Mouse (Mus musculus): ENCODE measurements at regions not wholly inside any gene's neighbourhood (a gene's known extent, or its start where the extent isn't known, plus 50 kb on each side); places are given as distances from the start of the nearest gene placed in this dataset.
"Not testable (repeated sequence)": the region's sequence is repeated elsewhere in the genome, so short reads cannot be mapped to it uniquely, and the experiment has no call there.

- no peak for ATAC-seq
Observed at GRCm38 (mm10) chr8:39833251-39833650, 841.6 kb upstream of the Adam24 start.

GRCm38 (mm10) chr8:39846854-39847253, 828.0 kb upstream of the Adam24 start:
- no peak for ATAC-seq

- ATAC-seq = no peak
Observed at GRCm38 (mm10) chr8:39862544-39862943, 812.3 kb upstream of the Adam24 start.

- ATAC-seq = no peak
Observed at GRCm38 (mm10) chr8:39902251-39902650, 772.6 kb upstream of the Adam24 start.

- ATAC-seq = no peak
Observed at GRCm38 (mm10) chr8:39912926-39913325, 762.0 kb upstream of the Adam24 start.

- ATAC-seq = no peak
Observed at GRCm38 (mm10) chr8:39921336-39921735, 753.5 kb upstream of the Adam24 start.

- no peak for ATAC-seq
Observed at GRCm38 (mm10) chr8:39923741-39924140, 751.1 kb upstream of the Adam24 start.

- no peak for ATAC-seq
Observed at GRCm38 (mm10) chr8:39950178-39950896, 724.5 kb upstream of the Adam24 start.

GRCm38 (mm10) chr8:39954497-39954896, 720.4 kb upstream of the Adam24 start:
- no peak for ATAC-seq

- ATAC-seq = no peak
Observed at GRCm38 (mm10) chr8:39954924-39955323, 720.0 kb upstream of the Adam24 start.

GRCm38 (mm10) chr8:40005207-40005837, 669.6 kb upstream of the Adam24 start:
- no peak for ATAC-seq

- ATAC-seq = no peak
Observed at GRCm38 (mm10) chr8:40019281-40019943, 655.5 kb upstream of the Adam24 start.

- no peak for ATAC-seq
Observed at GRCm38 (mm10) chr8:40064145-40064544, 610.7 kb upstream of the Adam24 start.

GRCm38 (mm10) chr8:40071131-40071530, 603.7 kb upstream of the Adam24 start:
- no peak for ATAC-seq

- not testable (repeated sequence) for ATAC-seq
Observed at GRCm38 (mm10) chr8:40080976-40081375, 593.9 kb upstream of the Adam24 start.

GRCm38 (mm10) chr8:40084129-40084528, 590.7 kb upstream of the Adam24 start:
- ATAC-seq = no peak

- ATAC-seq = no peak
Observed at GRCm38 (mm10) chr8:40089377-40089776, 585.5 kb upstream of the Adam24 start.

GRCm38 (mm10) chr8:40124402-40124801, 550.5 kb upstream of the Adam24 start:
- ATAC-seq = no peak

GRCm38 (mm10) chr8:40127141-40127540, 547.7 kb upstream of the Adam24 start:
- ATAC-seq = no peak

- no peak for ATAC-seq
Observed at GRCm38 (mm10) chr8:40132662-40133257, 542.1 kb upstream of the Adam24 start.

- peak; percentile 76 for ATAC-seq
Observed at GRCm38 (mm10) chr8:40150911-40151797, 523.7 kb upstream of the Adam24 start.

GRCm38 (mm10) chr8:40152451-40152850, 522.4 kb upstream of the Adam24 start:
- ATAC-seq = no peak

Measured in CD4-positive, CD25-positive, alpha-beta regulatory T cell, adult 4 months (primary cell).